Mouse (Mus musculus) midbrain, embryonic 15.5 days (tissue): ENCODE measurements at regions not wholly inside any gene's neighbourhood (a gene's known extent, or its start where the extent isn't known, plus 50 kb on each side); places are given as distances from the start of the nearest gene placed in this dataset.
"Not testable (repeated sequence)": the region's sequence is repeated elsewhere in the genome, so short reads cannot be mapped to it uniquely, and the experiment has no call there.

Experiments
- ATAC-seq: fragments of 200-750 bp; cut with Nextera tagmentation; replicated peaks from 2 replicates; pipeline ENCODE4 v1.8.0; 2017; ENCODE audit warnings: moderate TSS enrichment
- H3K27ac ChIP-seq: fragments of 300-500 bp; sonication (generic); 2 replicates; pipeline ENCODE4 v1.5.1; 2015; ENCODE audit warnings: mild to moderate bottlenecking, inconsistent platforms
- H3K27me3 ChIP-seq: fragments of 300-500 bp; sonication (generic); replicated peaks from 2 replicates; pipeline ENCODE4 v1.6.1; 2015; ENCODE audit warnings: inconsistent platforms
- H3K36me3 ChIP-seq: fragments of 300-500 bp; sonication (generic); replicated peaks from 2 replicates; pipeline ENCODE4 v1.6.1; 2015; ENCODE audit warnings: inconsistent platforms
- H3K4me1 ChIP-seq: fragments of 300-500 bp; sonication (generic); 2 replicates; pipeline ENCODE4 v1.6.1; 2015; ENCODE audit warnings: inconsistent platforms
- H3K4me2 ChIP-seq: fragments of 300-500 bp; sonication (generic); 2 replicates; pipeline ENCODE4 v1.6.1; 2015; ENCODE audit warnings: inconsistent platforms, mild to moderate bottlenecking, moderate library complexity
- H3K4me3 ChIP-seq: fragments of 300-500 bp; sonication (generic); 2 replicates; pipeline ENCODE4 v1.5.1; 2015; ENCODE audit warnings: mild to moderate bottlenecking, inconsistent platforms
- H3K9ac ChIP-seq: fragments of 300-500 bp; sonication (generic); 2 replicates; pipeline ENCODE4 v1.6.1; 2015; ENCODE audit warnings: mild to moderate bottlenecking, inconsistent platforms
- H3K9me3 ChIP-seq: fragments of 300-500 bp; sonication (generic); 2 replicates; pipeline ENCODE4 v1.6.1; 2016; ENCODE audit warnings: inconsistent platforms
- WGBS: fragments of 180-500 bp; shearing (Covaris S2); methylation state at CpG from one replicate; pipeline ENCODE4 v1.1.7; 2015; ENCODE audit warnings: mixed read lengths; 5-methylcytosine and 5-hydroxymethylcytosine counted together

GRCm38 (mm10) chr15:16909396-16909795, 180.8 kb downstream of the Cdh9 start:
- H3K27me3 ChIP-seq, result no peaks in the 10 kb centered on the region
- no peak overlapping the region for H3K4me2 ChIP-seq
- H3K9ac ChIP-seq, result no peak overlapping the region
- H3K4me1 ChIP-seq, result no peaks in the 10 kb centered on the region
- H3K27ac ChIP-seq, result no peak overlapping the region
- ATAC-seq, result no peak
- H3K9me3 ChIP-seq, result no peaks in the 10 kb centered on the region
- H3K36me3 ChIP-seq, result no peaks in the 10 kb centered on the region
- 46% methylated on average over 1 of the region's 1 CpGs for WGBS
- no peak overlapping the region for H3K4me3 ChIP-seq

GRCm38 (mm10) chr15:16909941-16910340, 181.4 kb downstream of the Cdh9 start:
- H3K4me1 ChIP-seq, H3K36me3 ChIP-seq, H3K4me2 ChIP-seq, H3K27me3 ChIP-seq, ATAC-seq, H3K4me3 ChIP-seq, H3K9ac ChIP-seq, H3K9me3 ChIP-seq, H3K27ac ChIP-seq: not testable (repeated sequence)
- 74% methylated on average over 3 of the region's 3 CpGs for WGBS

GRCm38 (mm10) chr15:16914966-16915569, 186.5 kb downstream of the Cdh9 start:
- 51% methylated on average over 2 of the region's 2 CpGs for WGBS
- no peak overlapping the region for H3K27ac ChIP-seq
- H3K9me3 ChIP-seq, result no peaks in the 10 kb centered on the region

GRCm38 (mm10) chr15:16923246-16923645, 194.7 kb downstream of the Cdh9 start:
- Histone ChIP-seq H3K9ac (no peak overlapping the region), H3K9me3 (no peaks in the 10 kb centered on the region), H3K27me3 (no peaks in the 10 kb centered on the region), H3K4me1 (no peaks in the 10 kb centered on the region), H3K4me3 (no peak overlapping the region), H3K4me2 (no peak overlapping the region), H3K27ac (no peak overlapping the region), H3K36me3 (no peaks in the 10 kb centered on the region)
- 73% methylated on average over 1 of the region's 1 CpGs for WGBS
- ATAC-seq, result no peak

More at GRCm38 (mm10) chr15:16914966-16915569, 186.5 kb downstream of the Cdh9 start:
- H3K4me2 ChIP-seq, result no peak overlapping the region
- H3K4me3 ChIP-seq, result no peak overlapping the region
- no peak for ATAC-seq
- H3K36me3 ChIP-seq, result no peaks in the 10 kb centered on the region
- no peaks in the 10 kb centered on the region for H3K4me1 ChIP-seq
- H3K27me3 ChIP-seq, result no peaks in the 10 kb centered on the region
- H3K9ac ChIP-seq, result no peak overlapping the region

- H3K4me3 ChIP-seq, result no peak overlapping the region
- WGBS, result 92% methylated on average over 2 of the region's 2 CpGs
- H3K4me1 ChIP-seq, result no peaks in the 10 kb centered on the region
- H3K27me3 ChIP-seq, result no peaks in the 10 kb centered on the region
- H3K4me2 ChIP-seq, result no peak overlapping the region
- no peaks in the 10 kb centered on the region for H3K9me3 ChIP-seq
- H3K9ac ChIP-seq, result no peak overlapping the region
- H3K27ac ChIP-seq, result no peak overlapping the region
- no peak for ATAC-seq
- H3K36me3 ChIP-seq, result no peaks in the 10 kb centered on the region
These were observed 204.7 kb downstream of the Cdh9 start for GRCm38 (mm10) chr15:16933137-16933677.

GRCm38 (mm10) chr15:16934438-16934837, 205.9 kb downstream of the Cdh9 start:
- no peak for ATAC-seq
- H3K4me2 ChIP-seq, result no peak overlapping the region
- H3K36me3 ChIP-seq, result no peaks in the 10 kb centered on the region
- 96% methylated on average over 3 of the region's 3 CpGs for WGBS
- no peaks in the 10 kb centered on the region for H3K9me3 ChIP-seq
- no peak overlapping the region for H3K9ac ChIP-seq
- no peak overlapping the region for H3K4me3 ChIP-seq
- no peaks in the 10 kb centered on the region for H3K4me1 ChIP-seq
- no peaks in the 10 kb centered on the region for H3K27me3 ChIP-seq
- no peak overlapping the region for H3K27ac ChIP-seq

GRCm38 (mm10) chr15:16975821-16976220, 247.3 kb downstream of the Cdh9 start:
- H3K4me1 ChIP-seq, H3K27me3 ChIP-seq, H3K9me3 ChIP-seq, H3K36me3 ChIP-seq, ATAC-seq, H3K4me3 ChIP-seq, H3K9ac ChIP-seq, H3K4me2 ChIP-seq, H3K27ac ChIP-seq: not testable (repeated sequence)
- 76% methylated on average over 4 of the region's 4 CpGs for WGBS

GRCm38 (mm10) chr15:16990848-16991247, 262.3 kb downstream of the Cdh9 start:
- Histone ChIP-seq H3K4me1 (no peaks in the 10 kb centered on the region), H3K4me3 (no peak overlapping the region), H3K4me2 (no peak overlapping the region), H3K27ac (no peak overlapping the region), H3K9me3 (no peaks in the 10 kb centered on the region), H3K27me3 (no peaks in the 10 kb centered on the region), H3K36me3 (no peaks in the 10 kb centered on the region), H3K9ac (no peak overlapping the region)
- WGBS, result 16% methylated on average over 1 of the region's 1 CpGs
- no peak for ATAC-seq

GRCm38 (mm10) chr15:16995667-16996066, 267.1 kb downstream of the Cdh9 start:
- Histone ChIP-seq H3K27me3 (no peaks in the 10 kb centered on the region), H3K4me1 (no peaks in the 10 kb centered on the region), H3K4me2 (no peak overlapping the region), H3K9ac (no peak overlapping the region), H3K36me3 (no peaks in the 10 kb centered on the region), H3K4me3 (no peak overlapping the region), H3K27ac (no peak overlapping the region), H3K9me3 (no peaks in the 10 kb centered on the region)
- ATAC-seq, result no peak
- 89% methylated on average over 1 of the region's 1 CpGs for whole genome bisulfite sequencing

- 69% methylated on average over 2 of the region's 2 CpGs for WGBS
- Histone ChIP-seq H3K4me3 (no peak overlapping the region), H3K4me1 (no peaks in the 10 kb centered on the region), H3K27me3 (no peaks in the 10 kb centered on the region), H3K27ac (no peak overlapping the region), H3K4me2 (no peak overlapping the region), H3K9ac (no peak overlapping the region), H3K36me3 (no peaks in the 10 kb centered on the region), H3K9me3 (no peaks in the 10 kb centered on the region)
- ATAC-seq, result no peak
These were observed 277.6 kb downstream of the Cdh9 start for GRCm38 (mm10) chr15:17006139-17006538.

GRCm38 (mm10) chr15:17007811-17008210, 279.3 kb downstream of the Cdh9 start:
- no peaks in the 10 kb centered on the region for H3K4me1 ChIP-seq
- H3K27me3 ChIP-seq, result no peaks in the 10 kb centered on the region
- no peak overlapping the region for H3K27ac ChIP-seq
- H3K9ac ChIP-seq, result no peak overlapping the region
- H3K36me3 ChIP-seq, result no peaks in the 10 kb centered on the region
- WGBS, result 90% methylated on average over 4 of the region's 4 CpGs
- no peak for ATAC-seq
- H3K4me3 ChIP-seq, result no peak overlapping the region
- no peak overlapping the region for H3K4me2 ChIP-seq
- no peaks in the 10 kb centered on the region for H3K9me3 ChIP-seq

GRCm38 (mm10) chr15:17048867-17049628, 320.5 kb downstream of the Cdh9 start:
- no peak overlapping the region for H3K9ac ChIP-seq
- ATAC-seq, result no peak
- WGBS, result 48% methylated on average over 2 of the region's 2 CpGs
- no peaks in the 10 kb centered on the region for H3K4me1 ChIP-seq
- no peaks in the 10 kb centered on the region for H3K27me3 ChIP-seq
- H3K9me3 ChIP-seq, result no peaks in the 10 kb centered on the region
- no peak overlapping the region for H3K27ac ChIP-seq
- no peaks in the 10 kb centered on the region for H3K36me3 ChIP-seq
- no peak overlapping the region for H3K4me3 ChIP-seq
- no peak overlapping the region for H3K4me2 ChIP-seq

- no peaks in the 10 kb centered on the region for H3K4me1 ChIP-seq
- no peak overlapping the region for H3K27ac ChIP-seq
- WGBS, result 71% methylated on average over 4 of the region's 4 CpGs
- no peak for ATAC-seq
- no peak overlapping the region for H3K4me3 ChIP-seq
- no peaks in the 10 kb centered on the region for H3K9me3 ChIP-seq
- no peak overlapping the region for H3K9ac ChIP-seq
- no peak overlapping the region for H3K4me2 ChIP-seq
- no peaks in the 10 kb centered on the region for H3K36me3 ChIP-seq
- no peaks in the 10 kb centered on the region for H3K27me3 ChIP-seq
These were observed 341.2 kb downstream of the Cdh9 start for GRCm38 (mm10) chr15:17069772-17070171.
